Mouse (Mus musculus): Measurements from ENCODE around the gene Gm4871.

DNA sequence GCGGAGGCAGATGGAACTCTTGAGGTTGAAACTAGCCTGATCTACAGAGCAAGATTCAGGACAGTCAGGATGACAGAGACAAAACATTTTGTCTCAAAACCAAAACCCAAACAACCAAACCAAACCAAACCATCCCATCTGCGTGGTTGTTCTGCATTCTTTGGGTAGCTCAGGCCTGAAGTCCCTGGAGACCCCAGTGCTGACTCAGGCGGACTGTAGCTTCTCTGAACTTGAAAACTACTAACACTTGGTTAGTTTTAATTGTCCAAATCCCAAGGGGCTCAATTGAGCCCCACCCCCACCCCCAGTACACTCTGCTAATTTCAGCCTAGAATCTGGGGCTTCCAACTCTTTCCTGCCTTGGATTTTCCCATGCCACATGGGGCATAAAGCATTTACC lies 29.2 kb downstream of the Gm4871 start:
- no peak for TF ChIP-seq POLR2A (IDR thresholded peaks at IDR 0.05; ENCODE audit: extremely low read depth, insufficient read depth, low read length)
- no peak for TF ChIP-seq CTCF (IDR thresholded peaks at IDR 0.05; ENCODE audit: low read depth, low read length)

Data from liver, adult 2 months (tissue).